Mouse (Mus musculus) lung, adult 18-20 months (tissue): Measurements from ENCODE around the gene Gm20388.
"Not testable (repeated sequence)": the region's sequence is repeated elsewhere in the genome, so short reads cannot be mapped to it uniquely, and the experiment has no call there.

Experiments
- DNase-seq, 2 experiments: peaks; one replicate each; pipeline ENCODE4 v3.0.0; 2022; ENCODE audit warnings: mixed read lengths in 2 of 2

The Gm20388 gene

GRCm38 (mm10) chr8:120347734-120348341 is 437.2 kb downstream of the Gm20388 start:
- DNase-seq, result no peak

- no peak for DNase-seq
Measured at GRCm38 (mm10) chr8:120348922-120349321, 438.3 kb downstream of the Gm20388 start.

- no peak for DNase-seq
Measured at GRCm38 (mm10) chr8:120351332-120352071, 440.9 kb downstream of the Gm20388 start.

GRCm38 (mm10) chr8:120352096-120352495 is 441.5 kb downstream of the Gm20388 start:
- DNase-seq, result no peak

- DNase-seq, result no peak
Measured at GRCm38 (mm10) chr8:120356067-120356466, 445.4 kb downstream of the Gm20388 start.

GRCm38 (mm10) chr8:120357504-120357903 is 446.9 kb downstream of the Gm20388 start:
- no peak for DNase-seq

- DNase-seq, result peak; percentile 36 to 52
Measured at GRCm38 (mm10) chr8:120361301-120361700, 450.7 kb downstream of the Gm20388 start.

- DNase-seq, result peak; percentile 85 to 90
Measured at GRCm38 (mm10) chr8:120363552-120364071, 453.0 kb downstream of the Gm20388 start.

GRCm38 (mm10) chr8:120364093-120364725 is 453.6 kb downstream of the Gm20388 start:
- DNase-seq, result peak; percentile 49 to 67

GRCm38 (mm10) chr8:120366840-120367239 is 456.2 kb downstream of the Gm20388 start:
- peak; percentile 72 to 81 for DNase-seq

- not testable (repeated sequence) for DNase-seq
Measured at GRCm38 (mm10) chr8:120368191-120368590, 457.6 kb downstream of the Gm20388 start.

- DNase-seq, result peak; percentile 95 to 98
Measured at GRCm38 (mm10) chr8:120368814-120369649, 458.4 kb downstream of the Gm20388 start.

- DNase-seq, result peak; percentile 81 to 91
Measured at GRCm38 (mm10) chr8:120369956-120370355, 459.3 kb downstream of the Gm20388 start.

- DNase-seq, result no peak
Measured at GRCm38 (mm10) chr8:120370461-120370860, 459.8 kb downstream of the Gm20388 start.

- no peak for DNase-seq
Measured at GRCm38 (mm10) chr8:120371146-120371545, 460.5 kb downstream of the Gm20388 start.

GRCm38 (mm10) chr8:120371725-120372457 is 461.2 kb downstream of the Gm20388 start:
- DNase-seq, result no peak

GRCm38 (mm10) chr8:120372684-120373083 is 462.0 kb downstream of the Gm20388 start:
- DNase-seq, result no peak

GRCm38 (mm10) chr8:120373621-120374020 is 463.0 kb downstream of the Gm20388 start:
- DNase-seq, result no peak

- peak; percentile 34 to 60 for DNase-seq
Measured at GRCm38 (mm10) chr8:120374070-120374469, 463.4 kb downstream of the Gm20388 start.

- no peak for DNase-seq
Measured at GRCm38 (mm10) chr8:120374514-120374913, 463.9 kb downstream of the Gm20388 start.

GRCm38 (mm10) chr8:120375170-120375569 is 464.5 kb downstream of the Gm20388 start:
- DNase-seq, result peak; percentile 54 to 70

- no peak for DNase-seq
Measured at GRCm38 (mm10) chr8:120376215-120376614, 465.6 kb downstream of the Gm20388 start.
